In the genomic region with DNA sequence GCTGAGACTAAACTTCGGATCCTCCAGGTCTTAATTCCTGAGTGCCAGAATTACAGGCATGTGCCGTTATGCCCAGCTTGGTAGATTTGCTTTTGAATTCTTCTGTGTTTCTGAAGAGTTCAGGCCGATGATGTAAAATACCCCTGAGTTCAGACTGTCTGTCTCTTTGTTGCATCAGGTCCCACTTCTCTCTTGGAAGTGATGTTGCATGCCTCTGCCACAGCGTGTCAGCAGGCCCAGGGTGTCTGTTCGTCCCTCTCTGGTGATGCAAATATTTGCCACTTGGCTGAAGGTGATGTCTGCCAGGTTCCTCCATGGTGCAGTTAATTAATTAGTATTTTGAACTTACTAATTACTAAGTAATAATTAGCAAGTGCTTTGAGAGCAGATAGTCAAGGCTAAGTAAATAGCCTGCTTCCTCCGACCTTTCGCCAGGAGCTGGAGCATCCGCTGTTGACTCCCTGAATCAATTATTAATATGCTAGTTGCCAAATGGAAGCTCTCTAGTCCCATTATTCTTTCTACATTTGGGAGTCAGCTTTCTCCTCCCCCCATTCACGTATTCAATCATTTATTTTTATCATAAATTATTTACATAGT, we compare ENCODE assay signal across 14 mouse cellular contexts. TPM values are rescaled to one million over a fixed set of nuclear protein-coding genes. Genes with fewer than 3 reads are reported as not detected.
DNase-seq lines count a peak whose midpoint lies in the region; ATAC-seq and TF ChIP-seq lines count a peak whose summit lies in the region.
"Had no signal": no experiment of that assay in that cellular context is flagged by ENCODE, and none has a peak within 500 bp of the region (broad histone marks: within the 10 kb centered on the region; RNA-seq: fewer than 3 reads in every experiment).

No protein-coding gene starts in this region.

- no peak overlapping the region for H3K4me3 ChIP-seq in heart, embryonic 13.5 days
- H3K4me3 ChIP-seq in lung, postnatal 0 days (ENCODE audit: low read depth, low read length) = no peak overlapping the region
- H3K4me3 ChIP-seq in lung, adult 2 months (replicated peaks; ENCODE audit: extremely low read depth, low read depth, low read length) = no peak overlapping the region
- no peak overlapping the region for H3K4me3 ChIP-seq in kidney, embryonic 15.5 days (replicated peaks)
- H3K4me3 ChIP-seq in stomach, postnatal 0 days (ENCODE audit: low read depth, low read length) = no peak overlapping the region
- H3K4me3 ChIP-seq: embryonic facial prominence, embryonic 12.5 days; forebrain, embryonic 15.5 days; liver, embryonic 15.5 days had no signal

- peak overlapping the region; percentile 32 for H3K4me2 ChIP-seq in heart, embryonic 13.5 days
- H3K4me2 ChIP-seq in lung, postnatal 0 days (replicated peaks; ENCODE audit: low read depth, low read length) = no peak overlapping the region
- H3K4me2 ChIP-seq in kidney, embryonic 15.5 days = 0 out of 2 replicates have a peak overlapping the region, but pooled peaks have one; percentile 2
- H3K4me2 ChIP-seq in stomach, postnatal 0 days (replicated peaks; ENCODE audit: low read depth) = no peak overlapping the region
- H3K4me2 ChIP-seq: embryonic facial prominence, embryonic 12.5 days; forebrain, embryonic 15.5 days; liver, embryonic 15.5 days had no signal

- peak; percentile 34; the same call in 1 of the 2 replicates for TF ChIP-seq CTCF in lung, postnatal 0 days (IDR thresholded peaks at IDR 0.05)
- TF ChIP-seq CTCF in lung, adult 2 months (IDR thresholded peaks at IDR 0.05; ENCODE audit: insufficient read depth, low read length) = no peak
- 0 out of 2 replicates have a peak, but pooled peaks have one; percentile 9 for TF ChIP-seq CTCF in stomach, postnatal 0 days (IDR thresholded peaks at IDR 0.05; ENCODE audit: low read depth)

- no peak for DNase-seq in heart, postnatal 4 days
- DNase-seq in lung, postnatal 0 days (ENCODE audit: low spot score) = no peak
- no peak for DNase-seq in lung, adult 2 months
- no peak for DNase-seq in stomach, postnatal 0 days (ENCODE audit: low spot score)
- no peak for DNase-seq in thymus, postnatal 0 days (ENCODE audit: low spot score)
- DNase-seq: adrenal gland, postnatal 25 days; cerebellum, adult 8-10 months; gastrocnemius, postnatal 36 days had no signal

- ATAC-seq in heart, embryonic 13.5 days (ENCODE audit: extremely low read depth, insufficient number of reproducible peaks, low FRiP score, low TSS enrichment) = no peak
- ATAC-seq in lung, postnatal 0 days = peak; percentile 29
- no peak for ATAC-seq in kidney, embryonic 15.5 days (replicated peaks; ENCODE audit: low FRiP score)
- ATAC-seq in stomach, postnatal 0 days (ENCODE audit: low FRiP score, low TSS enrichment) = no peak
- ATAC-seq: CD4-positive, CD25-positive, alpha-beta regulatory T cell, adult 4 months; forebrain, embryonic 15.5 days had no signal

- H3K36me3 ChIP-seq in heart, embryonic 13.5 days = no peaks in the 10 kb centered on the region
- no peaks in the 10 kb centered on the region for H3K36me3 ChIP-seq in lung, postnatal 0 days (ENCODE audit: insufficient read depth, low read length)
- H3K36me3 ChIP-seq in kidney, embryonic 15.5 days = no peaks in the 10 kb centered on the region
- H3K36me3 ChIP-seq in stomach, postnatal 0 days (ENCODE audit: control insufficient read depth, insufficient read depth, low read length) = no peaks in the 10 kb centered on the region
- H3K36me3 ChIP-seq: embryonic facial prominence, embryonic 12.5 days; forebrain, embryonic 15.5 days; liver, embryonic 15.5 days had no signal

- H3K9me3 ChIP-seq in heart, embryonic 13.5 days = no peaks in the 10 kb centered on the region
- H3K9me3 ChIP-seq in lung, postnatal 0 days (ENCODE audit: low read length) = no peaks in the 10 kb centered on the region
- no peaks in the 10 kb centered on the region for H3K9me3 ChIP-seq in kidney, embryonic 15.5 days (replicated peaks)
- H3K9me3 ChIP-seq in stomach, postnatal 0 days (ENCODE audit: control insufficient read depth, low read length) = no peaks in the 10 kb centered on the region
- H3K9me3 ChIP-seq: embryonic facial prominence, embryonic 12.5 days; forebrain, embryonic 15.5 days; liver, embryonic 15.5 days had no signal

- H3K27me3 ChIP-seq in heart, embryonic 13.5 days (replicated peaks) = no peaks in the 10 kb centered on the region
- H3K27me3 ChIP-seq in lung, postnatal 0 days (replicated peaks; ENCODE audit: insufficient read depth, low read length) = no peaks in the 10 kb centered on the region
- no peaks in the 10 kb centered on the region for H3K27me3 ChIP-seq in kidney, embryonic 15.5 days
- H3K27me3 ChIP-seq in stomach, postnatal 0 days (ENCODE audit: control insufficient read depth, insufficient read depth, low read length) = no peaks in the 10 kb centered on the region
- H3K27me3 ChIP-seq: embryonic facial prominence, embryonic 12.5 days; forebrain, embryonic 15.5 days had no signal

- TF ChIP-seq EP300 in lung, postnatal 0 days (IDR thresholded peaks at IDR 0.05) = no peak
- TF ChIP-seq EP300 in stomach, postnatal 0 days (optimal IDR thresholded peaks at IDR 0.05) = no peak

- WGBS in heart, embryonic 13.5 days = 49% methylated on average over 9 of the region's 9 CpGs
- WGBS in lung, postnatal 0 days = 35% methylated on average over 9 of the region's 9 CpGs
- 40% methylated on average over 9 of the region's 9 CpGs for WGBS in lung, adult 2 months
- WGBS in kidney, embryonic 15.5 days = 64% methylated on average over 9 of the region's 9 CpGs
- 54% methylated on average over 9 of the region's 9 CpGs for WGBS in stomach, postnatal 0 days

- peaks cover 29% of the 10 kb centered on the region for H3K4me1 ChIP-seq in heart, embryonic 13.5 days
- H3K4me1 ChIP-seq in lung, postnatal 0 days (ENCODE audit: insufficient read depth, low read depth, low read length) = peaks cover 7% of the 10 kb centered on the region
- H3K4me1 ChIP-seq in lung, adult 2 months (ENCODE audit: control insufficient read depth, insufficient read depth, low read length) = peaks cover 8% of the 10 kb centered on the region
- peaks cover 41% of the 10 kb centered on the region for H3K4me1 ChIP-seq in kidney, embryonic 15.5 days
- no peaks in the 10 kb centered on the region; the same call in 1 of the 2 replicates for H3K4me1 ChIP-seq in stomach, postnatal 0 days (replicated peaks; ENCODE audit: control insufficient read depth, insufficient read depth)
- H3K4me1 ChIP-seq: embryonic facial prominence, embryonic 12.5 days; forebrain, embryonic 15.5 days had no signal

- H3K27ac ChIP-seq in heart, embryonic 13.5 days (replicated peaks) = peak overlapping the region; percentile 87
- 0 out of 2 replicates have a peak overlapping the region, but pooled peaks have one; percentile 14 for H3K27ac ChIP-seq in lung, postnatal 0 days (ENCODE audit: low read length)
- H3K27ac ChIP-seq in kidney, embryonic 15.5 days = peak overlapping the region; percentile 85
- H3K27ac ChIP-seq in stomach, postnatal 0 days (replicated peaks) = no peak overlapping the region
- H3K27ac ChIP-seq: forebrain, embryonic 15.5 days had no signal

- peak overlapping the region; percentile 64; the same call in 1 of the 2 replicates for H3K9ac ChIP-seq in heart, embryonic 13.5 days
- H3K9ac ChIP-seq in lung, postnatal 0 days (replicated peaks; ENCODE audit: low read depth) = no peak overlapping the region
- no peak overlapping the region for H3K9ac ChIP-seq in kidney, embryonic 15.5 days
- H3K9ac ChIP-seq in stomach, postnatal 0 days (ENCODE audit: low read length) = no peak overlapping the region
- H3K9ac ChIP-seq: embryonic facial prominence, embryonic 12.5 days; forebrain, embryonic 15.5 days; liver, embryonic 15.5 days had no signal

- TF ChIP-seq POLR2A in lung, adult 2 months (IDR thresholded peaks at IDR 0.05; ENCODE audit: borderline replicate concordance, extremely low read depth, low read depth, low read length) = no peak

RNA-seq across cellular contexts. Expression of gene Bahcc1, which starts 26.6 kb away (rescaled TPM):
- 4.4 and 5.2 TPM in 2 replicates for polyA plus RNA-seq in heart, embryonic 13.5 days (2015; fragmentation: Nextera tagmentation; extraction: Ambion mirVana)
- total RNA-seq in heart, postnatal 4 days (2021) = 10 to 100 TPM; 14.1 to 16.5 TPM
- polyA plus RNA-seq in lung, postnatal 0 days (2015; fragmentation: Nextera tagmentation; extraction: Ambion mirVana) = 5.9 and 6.6 TPM in 2 replicates
- 10.8 and 12.4 TPM in 2 replicates for polyA plus RNA-seq in lung, adult 2 months (2012; rRNA removed)
- polyA plus RNA-seq in kidney, embryonic 15.5 days (2015; fragmentation: Nextera tagmentation; extraction: Ambion mirVana) = 11.8 and 14.1 TPM in 2 replicates
- polyA plus RNA-seq in stomach, postnatal 0 days (2015; fragmentation: Nextera tagmentation; extraction: Ambion mirVana) = 2.7 and 2.9 TPM in 2 replicates
- polyA plus RNA-seq in thymus, postnatal 0 days (2015; fragmentation: Nextera tagmentation; extraction: Ambion mirVana) = 3.3 and 4.6 TPM in 2 replicates
- polyA plus RNA-seq: CD4-positive, CD25-positive, alpha-beta regulatory T cell, adult 4 months had no signal

RNA-seq across cellular contexts. Expression of gene Slc38a10, which starts 55.0 kb away (rescaled TPM):
- 83.7 and 88.0 TPM in 2 replicates for polyA plus RNA-seq in heart, embryonic 13.5 days (2015; fragmentation: Nextera tagmentation; extraction: Ambion mirVana)
- total RNA-seq in heart, postnatal 4 days (2021) = 100 to 1,000 TPM; 115 to 116 TPM
- polyA plus RNA-seq in lung, postnatal 0 days (2015; fragmentation: Nextera tagmentation; extraction: Ambion mirVana) = 66.6 and 69.4 TPM in 2 replicates
- polyA plus RNA-seq in lung, adult 2 months (2012; rRNA removed) = 132 and 170 TPM in 2 replicates
- polyA plus RNA-seq in kidney, embryonic 15.5 days (2015; fragmentation: Nextera tagmentation; extraction: Ambion mirVana) = 109 and 115 TPM in 2 replicates
- polyA plus RNA-seq in stomach, postnatal 0 days (2015; fragmentation: Nextera tagmentation; extraction: Ambion mirVana) = 40.5 and 42.3 TPM in 2 replicates
- polyA plus RNA-seq in thymus, postnatal 0 days (2015; fragmentation: Nextera tagmentation; extraction: Ambion mirVana) = 58.9 and 60.9 TPM in 2 replicates

Comparison
In these comparisons a context has a peak if more than half of its experiments do, and no peak if none do; other contexts are left out.
1. H3K4me2 ChIP-seq: peak in heart, embryonic 13.5 days (single experiment) and kidney, embryonic 15.5 days (single experiment); none in lung, postnatal 0 days (single experiment) and stomach, postnatal 0 days (single experiment).